Mouse (Mus musculus): ENCODE results near the gene Pop4. TPM values are rescaled to one million over a fixed set of nuclear protein-coding genes. Genes with fewer than 3 reads are reported as not detected.
A peak's percentile ranks its signal among the peaks of the same experiment; 100 is the strongest.

Pop4 gene
- polyA plus RNA-seq, 1 experiment from 2014 or later, result 61.7 TPM

DNA sequence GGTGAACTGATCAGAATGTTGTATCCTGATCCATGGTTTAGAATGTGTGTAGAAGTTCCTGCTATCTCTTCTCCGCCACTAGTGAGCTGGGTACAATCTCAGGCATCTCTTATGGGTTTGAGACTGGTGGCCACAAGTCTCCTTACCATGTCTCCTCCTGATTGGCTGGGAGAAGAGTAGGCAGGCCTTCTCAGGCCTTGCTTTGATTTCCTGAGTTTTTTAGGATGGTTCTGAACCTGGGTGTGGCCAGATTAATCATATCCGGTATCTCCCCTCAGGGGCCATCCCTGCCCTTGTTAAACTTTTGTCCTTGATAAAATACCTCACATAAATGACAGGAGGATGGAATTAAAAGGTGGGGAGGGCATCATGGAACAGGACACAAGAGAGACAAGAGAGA, 11.6 kb downstream of the Pop4 start:
- 89% methylated on average over 2 of the region's 2 CpGs for WGBS
- Histone ChIP-seq H3K36me3 (ENCODE audit: control insufficient read depth, insufficient read depth, low read length) (peaks cover 31% of the 10 kb centered on the region), H3K4me2 (replicated peaks; ENCODE audit: low read depth, low read length) (no peak overlapping the region), H3K27ac (ENCODE audit: low read length) (no peak overlapping the region), H3K9ac (replicated peaks; ENCODE audit: low read depth, low read length) (no peak overlapping the region), H3K4me3 (ENCODE audit: low read depth, low read length) (no peak overlapping the region), H3K27me3 (ENCODE audit: control insufficient read depth, insufficient read depth, low read length) (no peaks in the 10 kb centered on the region), H3K9me3 (ENCODE audit: control insufficient read depth, low read depth, low read length) (no peaks in the 10 kb centered on the region), H3K4me1 (ENCODE audit: control insufficient read depth, insufficient read depth, low read length) (no peaks in the 10 kb centered on the region)
- no peak for ATAC-seq (ENCODE audit: insufficient number of reproducible peaks, insufficient read depth, low FRiP score, low read depth)

DNA sequence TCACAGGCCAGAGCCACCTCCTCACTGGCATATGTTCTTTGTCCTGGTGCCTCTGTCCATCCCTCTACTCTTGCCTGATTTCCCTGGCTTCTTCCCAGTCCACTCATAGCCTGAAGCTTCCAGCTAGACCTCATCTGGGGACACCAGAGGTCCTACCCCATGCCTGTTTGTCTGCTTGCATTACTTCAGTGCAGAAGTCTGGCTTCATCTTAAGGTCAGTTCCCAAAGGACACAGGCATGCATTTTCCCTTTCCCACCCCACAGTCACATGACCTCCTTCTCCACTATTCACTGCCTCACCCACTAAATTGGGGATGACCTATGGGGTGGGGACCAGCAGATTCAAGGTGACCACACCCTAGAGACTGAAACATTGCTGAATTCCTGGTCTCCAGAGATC, 17.8 kb downstream of the Pop4 start:
- Histone ChIP-seq H3K4me2 (replicated peaks; ENCODE audit: low read depth, low read length) (no peak overlapping the region), H3K9me3 (ENCODE audit: control insufficient read depth, low read depth, low read length) (no peaks in the 10 kb centered on the region), H3K27me3 (ENCODE audit: control insufficient read depth, insufficient read depth, low read length) (no peaks in the 10 kb centered on the region), H3K4me1 (ENCODE audit: control insufficient read depth, insufficient read depth, low read length) (no peaks in the 10 kb centered on the region), H3K4me3 (ENCODE audit: low read depth, low read length) (no peak overlapping the region), H3K36me3 (ENCODE audit: control insufficient read depth, insufficient read depth, low read length) (no peaks in the 10 kb centered on the region), H3K9ac (replicated peaks; ENCODE audit: low read depth, low read length) (no peak overlapping the region), H3K27ac (ENCODE audit: low read length) (no peak overlapping the region)
- no peak for ATAC-seq (ENCODE audit: insufficient number of reproducible peaks, insufficient read depth, low FRiP score, low read depth)

DNA sequence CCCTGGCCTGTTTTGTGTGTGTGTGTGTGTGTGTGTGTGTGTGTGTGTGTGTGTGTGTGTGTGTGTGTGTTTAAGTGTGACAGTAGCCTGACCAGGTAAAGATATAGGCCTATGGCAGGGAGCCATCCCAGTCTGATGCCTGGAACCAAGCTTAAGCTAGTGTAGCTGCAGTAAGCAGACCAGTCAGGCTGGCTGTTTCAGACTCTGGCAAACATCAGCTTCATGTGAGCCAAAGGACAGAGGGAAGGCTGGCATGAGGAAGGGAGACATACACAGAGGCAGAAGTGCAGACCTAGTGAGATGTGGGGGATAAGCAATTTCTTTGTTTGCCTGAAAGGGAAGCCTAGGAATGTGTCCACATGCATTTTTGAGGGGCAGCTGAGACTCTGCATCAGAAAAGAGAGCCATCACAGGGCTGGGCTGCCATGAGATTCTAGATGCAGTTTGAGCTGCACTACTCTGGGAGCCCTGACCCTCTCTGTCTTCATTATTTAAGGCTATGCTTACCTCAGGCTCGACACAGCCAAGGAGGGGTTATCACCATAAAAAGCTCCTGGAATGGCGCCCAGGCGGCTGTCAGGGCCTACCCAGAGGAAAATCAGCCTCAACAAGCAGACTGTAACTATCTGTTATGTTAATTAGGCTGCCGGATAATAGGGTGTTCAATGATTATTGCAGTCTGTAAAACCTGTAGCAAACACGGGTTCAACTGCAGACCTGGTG, 19.6 kb downstream of the Pop4 start:
- no peaks in the 10 kb centered on the region for H3K36me3 ChIP-seq (ENCODE audit: control insufficient read depth, insufficient read depth, low read length)
- H3K9me3 ChIP-seq (ENCODE audit: control insufficient read depth, low read depth, low read length), result no peaks in the 10 kb centered on the region
- H3K27me3 ChIP-seq (ENCODE audit: control insufficient read depth, insufficient read depth, low read length), result no peaks in the 10 kb centered on the region
- WGBS, result 53% methylated on average over 5 of the region's 5 CpGs
- no peak overlapping the region for H3K9ac ChIP-seq (replicated peaks; ENCODE audit: low read depth, low read length)
- no peak for ATAC-seq (ENCODE audit: insufficient number of reproducible peaks, insufficient read depth, low FRiP score, low read depth)
- no peaks in the 10 kb centered on the region for H3K4me1 ChIP-seq (ENCODE audit: control insufficient read depth, insufficient read depth, low read length)
- no peak overlapping the region for H3K4me3 ChIP-seq (ENCODE audit: low read depth, low read length)
- H3K4me2 ChIP-seq (replicated peaks; ENCODE audit: low read depth, low read length), result no peak overlapping the region
- H3K27ac ChIP-seq (ENCODE audit: low read length), result no peak overlapping the region

DNA sequence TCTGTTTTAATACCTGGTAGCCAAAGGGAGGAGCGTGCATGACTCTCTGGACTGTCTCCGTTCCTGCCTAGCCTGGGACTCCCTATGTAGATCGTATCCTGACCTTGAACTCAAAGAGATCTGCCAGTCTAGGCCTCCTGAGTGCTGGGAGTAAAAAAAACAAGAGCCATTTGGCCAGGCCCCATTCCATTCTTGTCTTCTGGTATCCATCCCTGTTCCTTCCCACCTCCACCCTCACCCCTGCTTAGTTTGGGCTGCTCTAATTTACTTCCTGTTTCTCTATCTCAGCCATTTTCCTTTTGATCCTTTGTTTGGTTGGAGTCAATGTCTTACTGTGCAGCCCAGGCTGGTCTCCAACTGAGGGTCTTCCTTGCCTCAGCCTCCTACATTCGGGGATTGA, 28.8 kb downstream of the Pop4 start:
- Histone ChIP-seq H3K4me2 (replicated peaks; ENCODE audit: low read depth, low read length) (no peak overlapping the region), H3K36me3 (ENCODE audit: control insufficient read depth, insufficient read depth, low read length) (no peaks in the 10 kb centered on the region), H3K27ac (ENCODE audit: low read length) (no peak overlapping the region), H3K4me3 (ENCODE audit: low read depth, low read length) (no peak overlapping the region), H3K27me3 (ENCODE audit: control insufficient read depth, insufficient read depth, low read length) (no peaks in the 10 kb centered on the region), H3K9me3 (ENCODE audit: control insufficient read depth, low read depth, low read length) (no peaks in the 10 kb centered on the region), H3K4me1 (ENCODE audit: control insufficient read depth, insufficient read depth, low read length) (no peaks in the 10 kb centered on the region), H3K9ac (replicated peaks; ENCODE audit: low read depth, low read length) (no peak overlapping the region)
- no peak for ATAC-seq (ENCODE audit: insufficient number of reproducible peaks, insufficient read depth, low FRiP score, low read depth)
- 84% methylated on average over 4 of the region's 4 CpGs for WGBS

DNA sequence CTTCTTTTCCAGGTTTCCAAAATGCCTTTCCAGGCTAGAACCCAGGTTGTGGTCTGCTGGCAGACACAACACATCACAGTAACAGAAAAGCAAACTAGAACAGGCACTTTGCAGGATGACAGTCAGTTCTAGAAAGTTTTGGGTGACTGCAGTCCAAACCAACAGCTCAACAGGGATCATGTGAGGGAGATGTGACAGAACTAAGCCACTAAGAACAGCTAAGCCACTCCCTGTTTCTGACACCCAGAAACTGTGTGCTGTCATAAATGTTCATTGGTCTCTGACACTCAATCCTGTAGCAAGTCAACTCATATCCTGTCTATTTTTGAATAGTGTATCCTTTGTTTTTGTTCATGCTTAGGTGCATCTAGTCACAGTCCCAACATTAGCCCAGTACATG, 34.1 kb downstream of the Pop4 start:
- H3K36me3 ChIP-seq (ENCODE audit: control insufficient read depth, insufficient read depth, low read length), result no peaks in the 10 kb centered on the region
- H3K9ac ChIP-seq (replicated peaks; ENCODE audit: low read depth, low read length), result no peak overlapping the region
- H3K4me3 ChIP-seq (ENCODE audit: low read depth, low read length), result no peak overlapping the region
- no peak overlapping the region for H3K27ac ChIP-seq (ENCODE audit: low read length)
- no peaks in the 10 kb centered on the region for H3K4me1 ChIP-seq (ENCODE audit: control insufficient read depth, insufficient read depth, low read length)
- no peaks in the 10 kb centered on the region for H3K27me3 ChIP-seq (ENCODE audit: control insufficient read depth, insufficient read depth, low read length)
- H3K9me3 ChIP-seq (ENCODE audit: control insufficient read depth, low read depth, low read length), result no peaks in the 10 kb centered on the region
- H3K4me2 ChIP-seq (replicated peaks; ENCODE audit: low read depth, low read length), result no peak overlapping the region
- ATAC-seq (ENCODE audit: insufficient number of reproducible peaks, insufficient read depth, low FRiP score, low read depth), result no peak

DNA sequence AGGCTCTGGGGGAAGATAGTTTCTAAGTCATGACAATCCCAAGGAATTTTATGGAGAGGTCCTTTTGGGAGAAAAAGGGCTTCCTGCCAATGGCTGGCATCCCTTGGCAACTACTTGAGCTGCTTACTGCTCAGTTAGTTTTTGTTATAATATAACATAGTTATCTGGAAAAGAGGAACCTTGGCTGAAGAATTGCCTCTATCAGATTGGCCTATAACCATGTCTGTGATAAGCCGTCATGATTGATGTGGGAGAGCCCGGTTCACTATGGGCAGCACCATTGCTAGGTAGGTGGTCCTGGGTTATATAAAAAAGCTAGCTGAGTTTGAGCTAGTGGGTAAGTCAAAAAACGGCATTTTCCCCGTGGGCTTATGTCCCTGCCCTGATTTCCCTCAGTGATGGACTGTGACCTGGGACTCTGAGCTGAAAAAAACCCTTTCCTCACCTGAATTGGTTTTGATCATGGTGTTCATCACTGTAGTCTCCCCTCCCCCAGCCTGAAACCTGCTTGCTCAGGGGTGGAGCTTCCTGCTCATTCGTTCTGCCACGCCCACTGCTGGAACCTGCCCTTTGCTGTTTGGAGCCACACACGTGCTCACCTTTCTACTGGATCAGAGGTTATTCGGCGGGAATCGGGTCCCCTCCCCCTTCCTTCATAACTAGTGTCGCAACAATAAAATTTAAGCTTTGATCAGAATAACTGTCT, 34.7 kb downstream of the Pop4 start:
- WGBS, result 30% methylated on average over 11 of the region's 11 CpGs
- Histone ChIP-seq H3K4me2 (replicated peaks; ENCODE audit: low read depth, low read length) (no peak overlapping the region), H3K36me3 (ENCODE audit: control insufficient read depth, insufficient read depth, low read length) (no peaks in the 10 kb centered on the region), H3K27ac (ENCODE audit: low read length) (no peak overlapping the region), H3K27me3 (ENCODE audit: control insufficient read depth, insufficient read depth, low read length) (no peaks in the 10 kb centered on the region), H3K9ac (replicated peaks; ENCODE audit: low read depth, low read length) (no peak overlapping the region), H3K4me3 (ENCODE audit: low read depth, low read length) (no peak overlapping the region), H3K4me1 (ENCODE audit: control insufficient read depth, insufficient read depth, low read length) (no peaks in the 10 kb centered on the region), H3K9me3 (ENCODE audit: control insufficient read depth, low read depth, low read length) (no peaks in the 10 kb centered on the region)
- no peak; the same call in 1 of the 2 replicates for ATAC-seq (ENCODE audit: insufficient number of reproducible peaks, insufficient read depth, low FRiP score, low read depth)

DNA sequence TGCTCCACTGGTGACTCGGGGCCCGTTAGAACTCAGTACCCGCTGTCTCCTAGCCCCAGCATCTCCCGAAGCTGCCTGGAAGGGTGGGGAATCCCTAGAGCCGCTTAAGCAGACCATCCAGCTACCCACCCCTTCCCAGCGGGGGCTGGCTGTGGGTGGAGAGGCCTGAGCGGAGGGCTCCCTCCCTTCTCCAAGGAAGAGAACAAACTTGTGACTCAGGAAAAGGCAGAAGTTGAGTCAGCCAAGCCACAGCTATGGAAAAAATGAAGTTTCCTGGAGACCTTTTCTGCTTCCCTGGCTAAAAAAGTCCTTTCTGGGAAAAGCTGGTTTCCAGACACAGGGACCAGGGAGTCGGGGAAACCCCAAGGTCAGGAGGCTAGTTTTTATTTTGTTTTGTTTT, 40.9 kb downstream of the Pop4 start:
- no peaks in the 10 kb centered on the region for H3K27me3 ChIP-seq (ENCODE audit: control insufficient read depth, insufficient read depth, low read length)
- 23% methylated on average over 8 of the region's 8 CpGs for whole genome bisulfite sequencing
- peaks cover 5% of the 10 kb centered on the region; the same call in 1 of the 2 replicates for H3K4me1 ChIP-seq (ENCODE audit: control insufficient read depth, insufficient read depth, low read length)
- ATAC-seq (ENCODE audit: insufficient number of reproducible peaks, insufficient read depth, low FRiP score, low read depth), result no peak
- no peak overlapping the region for H3K9ac ChIP-seq (replicated peaks; ENCODE audit: low read depth, low read length)
- H3K27ac ChIP-seq (ENCODE audit: low read length), result no peak overlapping the region
- no peak overlapping the region for H3K4me3 ChIP-seq (ENCODE audit: low read depth, low read length)
- H3K36me3 ChIP-seq (ENCODE audit: control insufficient read depth, insufficient read depth, low read length), result no peaks in the 10 kb centered on the region
- H3K9me3 ChIP-seq (ENCODE audit: control insufficient read depth, low read depth, low read length), result no peaks in the 10 kb centered on the region
- H3K4me2 ChIP-seq (replicated peaks; ENCODE audit: low read depth, low read length), result no peak overlapping the region

DNA sequence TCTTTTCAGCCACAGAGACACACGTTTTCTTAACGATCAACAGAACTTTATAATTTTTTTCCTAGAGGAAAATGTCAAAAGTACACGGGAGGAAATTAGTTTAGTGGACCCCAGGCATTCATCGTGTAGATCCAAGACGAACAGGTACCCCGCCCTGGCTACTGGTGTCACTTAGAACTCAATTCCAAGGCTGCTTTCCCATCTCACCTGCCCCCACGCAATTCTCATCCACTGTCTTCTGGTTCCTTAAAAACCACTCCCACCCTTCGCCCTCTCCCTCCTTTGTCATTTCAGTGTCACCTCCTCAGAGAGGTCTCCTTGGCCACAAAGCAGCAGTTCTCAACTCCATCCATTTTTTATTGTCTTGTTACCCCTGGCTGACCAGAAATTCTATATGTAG, 42.9 kb downstream of the Pop4 start:
- no peak for ATAC-seq (ENCODE audit: insufficient number of reproducible peaks, insufficient read depth, low FRiP score, low read depth)
- H3K27ac ChIP-seq (ENCODE audit: low read length), result no peak overlapping the region
- peak overlapping the region; percentile 58 for H3K4me3 ChIP-seq (ENCODE audit: low read depth, low read length)
- H3K36me3 ChIP-seq (ENCODE audit: control insufficient read depth, insufficient read depth, low read length), result no peaks in the 10 kb centered on the region
- no peaks in the 10 kb centered on the region for H3K27me3 ChIP-seq (ENCODE audit: control insufficient read depth, insufficient read depth, low read length)
- WGBS, result 18% methylated on average over 8 of the region's 8 CpGs
- H3K4me2 ChIP-seq (replicated peaks; ENCODE audit: low read depth, low read length), result peak overlapping the region; percentile 79
- peaks cover 5% of the 10 kb centered on the region; the same call in 1 of the 2 replicates for H3K4me1 ChIP-seq (ENCODE audit: control insufficient read depth, insufficient read depth, low read length)
- H3K9me3 ChIP-seq (ENCODE audit: control insufficient read depth, low read depth, low read length), result no peaks in the 10 kb centered on the region
- H3K9ac ChIP-seq (replicated peaks; ENCODE audit: low read depth, low read length), result no peak overlapping the region

Measured in stomach, embryonic 14.5 days (tissue).